Mouse (Mus musculus) midbrain, embryonic 14.5 days (tissue): ENCODE measurements around the gene Esyt2. TPM values are rescaled to one million over a fixed set of nuclear protein-coding genes. Genes with fewer than 3 reads are reported as not detected.

Source experiments
- ATAC-seq: fragments of 200-750 bp; cut with Nextera tagmentation; 2 replicates; pipeline ENCODE4 v1.8.0; 2017; ENCODE audit warnings: moderate number of reproducible peaks, moderate library complexity; ENCODE audit not compliant: low FRiP score, low TSS enrichment
- DNase-seq: peaks from one replicate; pipeline ENCODE4 v3.0.0-alpha.2; 2015
- H3K27ac ChIP-seq: fragments of 300-500 bp; sonication (generic); replicated peaks from 2 replicates; pipeline ENCODE4 v1.5.1; 2014; ENCODE audit warnings: mild to moderate bottlenecking, low read depth, low read length, moderate library complexity
- H3K27me3 ChIP-seq: fragments of 300-500 bp; sonication (generic); 2 replicates; pipeline ENCODE4 v1.6.1; 2014; ENCODE audit warnings: low read length, control low read depth, mixed read lengths; ENCODE audit not compliant: control insufficient read depth, insufficient read depth
- H3K36me3 ChIP-seq: fragments of 300-500 bp; sonication (generic); 2 replicates; pipeline ENCODE4 v1.6.1; 2014; ENCODE audit warnings: low read length, control low read depth; ENCODE audit not compliant: control insufficient read depth, insufficient read depth
- H3K4me1 ChIP-seq: fragments of 300-500 bp; sonication (generic); 2 replicates; pipeline ENCODE4 v1.6.1; 2014; ENCODE audit warnings: mild to moderate bottlenecking, antibody characterized with exemption, low read length, control low read depth; ENCODE audit not compliant: control insufficient read depth, insufficient read depth
- H3K4me2 ChIP-seq: fragments of 300-500 bp; sonication (generic); 2 replicates; pipeline ENCODE4 v1.6.1; 2014; ENCODE audit warnings: mild to moderate bottlenecking, low read length, moderate library complexity
- H3K4me3 ChIP-seq: fragments of 300-500 bp; sonication (generic); replicated peaks from 2 replicates; pipeline ENCODE4 v1.5.1; 2014; ENCODE audit warnings: low read depth, low read length
- H3K9ac ChIP-seq: fragments of 300-500 bp; sonication (generic); replicated peaks from 2 replicates; pipeline ENCODE4 v1.6.1; 2014; ENCODE audit warnings: mild to moderate bottlenecking, low read length, moderate library complexity
- H3K9me3 ChIP-seq: fragments of 300-500 bp; sonication (generic); 2 replicates; pipeline ENCODE4 v1.6.1; 2016; ENCODE audit warnings: low read length, control low read depth, mixed read lengths; ENCODE audit not compliant: control insufficient read depth
- WGBS: fragments of 180-500 bp; shearing (Covaris S2); extraction: QIAGEN DNeasy Blood & Tissue Kit; methylation state at CpG from one replicate; pipeline ENCODE4 v1.1.7; 2014; 5-methylcytosine and 5-hydroxymethylcytosine counted together
- polyA plus RNA-seq: library from polyadenylated mRNA; unstranded; fragments of >200 nt; fragmentation: Nextera tagmentation; extraction: Ambion mirVana; gene quantifications from 2 replicates; pipeline ENCODE4 v1.2.1, GENCODE M21; 2014

The Esyt2 gene
- polyA plus RNA-seq, 1 experiment from 2014 or later = 18.5 TPM

DNA sequence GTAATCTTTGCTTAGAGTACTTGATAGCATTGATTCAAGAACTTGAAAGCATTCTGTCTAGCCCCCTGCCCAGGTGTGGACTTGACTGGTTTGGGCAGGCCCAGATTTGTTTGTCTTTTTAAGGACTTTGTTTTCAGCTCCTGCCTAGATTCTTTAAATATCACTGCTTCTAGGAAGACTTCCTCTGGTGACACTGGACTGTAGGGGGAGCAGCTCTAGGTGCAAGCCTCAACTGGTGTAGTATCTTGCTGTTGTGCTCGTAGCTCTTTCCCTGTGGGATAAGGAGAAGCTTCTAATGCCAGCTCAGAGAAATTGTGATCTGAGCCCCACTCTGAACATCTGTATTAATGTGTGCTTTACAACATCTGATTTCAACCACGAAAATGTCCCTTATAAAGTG is 113.3 kb downstream of the Esyt2 start:
- H3K4me1 ChIP-seq = no peaks in the 10 kb centered on the region
- H3K36me3 ChIP-seq = no peaks in the 10 kb centered on the region
- no peak overlapping the region for H3K9ac ChIP-seq
- H3K4me2 ChIP-seq = no peak overlapping the region
- H3K27ac ChIP-seq = no peak overlapping the region
- H3K4me3 ChIP-seq = no peak overlapping the region
- DNase-seq (no peak), ATAC-seq (no peak)
- no peaks in the 10 kb centered on the region for H3K9me3 ChIP-seq
- 80% methylated on average over 2 of the region's 2 CpGs for whole genome bisulfite sequencing
- H3K27me3 ChIP-seq = no peaks in the 10 kb centered on the region

DNA sequence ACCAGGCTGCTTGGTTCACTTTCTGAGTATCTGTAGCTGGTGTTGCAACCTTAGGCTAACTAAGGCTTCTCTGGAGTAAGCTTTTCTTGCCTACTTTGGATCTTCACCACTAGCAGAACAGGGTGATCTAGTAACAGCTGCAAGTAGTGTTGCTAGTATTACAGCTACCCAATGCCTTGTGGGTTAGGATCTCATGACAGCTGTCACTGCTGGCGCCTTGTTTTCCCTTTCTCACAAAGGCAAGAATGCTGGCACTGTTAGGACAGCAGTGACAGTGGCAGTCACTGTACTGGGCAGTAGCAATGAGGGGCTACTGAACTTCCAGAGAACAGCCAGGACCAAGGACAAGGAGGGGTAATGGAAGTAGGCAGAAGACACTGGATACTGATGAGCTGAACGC is 114.3 kb downstream of the Esyt2 start:
- Histone ChIP-seq H3K9me3 (no peaks in the 10 kb centered on the region), H3K4me2 (no peak overlapping the region), H3K27ac (no peak overlapping the region), H3K36me3 (no peaks in the 10 kb centered on the region), H3K27me3 (no peaks in the 10 kb centered on the region), H3K4me1 (no peaks in the 10 kb centered on the region), H3K4me3 (no peak overlapping the region), H3K9ac (no peak overlapping the region)
- DNase-seq (no peak), ATAC-seq (no peak)
- WGBS = 92% methylated on average over 2 of the region's 2 CpGs

DNA sequence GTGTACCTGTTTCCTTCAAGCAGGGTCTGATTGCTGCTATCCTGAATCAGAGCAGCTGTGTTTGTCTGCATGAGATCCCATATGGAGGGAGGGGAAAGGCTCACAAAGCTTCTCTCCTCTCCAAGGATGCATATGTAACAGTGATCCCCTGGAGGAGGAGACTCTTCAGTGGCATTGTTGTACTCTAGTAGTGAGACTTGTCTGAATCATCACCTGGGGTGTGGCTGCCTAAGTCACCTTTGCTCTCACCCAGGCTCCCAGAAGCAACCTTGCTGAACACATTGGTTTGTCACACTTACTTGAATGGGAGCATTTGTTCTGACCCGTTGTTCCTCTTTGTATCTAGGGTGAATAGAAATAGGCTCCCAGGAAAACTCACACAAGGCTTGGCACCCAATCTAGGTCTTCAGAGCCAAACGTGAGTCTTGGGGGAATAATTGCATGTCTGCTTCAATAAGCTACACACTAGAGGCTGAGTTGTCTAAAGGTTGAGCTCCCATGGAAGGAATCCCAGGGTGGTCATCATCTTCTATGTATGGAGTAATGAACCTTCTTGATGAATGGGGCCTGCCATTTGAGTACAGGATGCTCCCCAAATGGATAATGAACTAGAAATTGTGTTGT is 115.2 kb downstream of the Esyt2 start:
- Histone ChIP-seq H3K4me1 (no peaks in the 10 kb centered on the region), H3K4me3 (no peak overlapping the region), H3K36me3 (no peaks in the 10 kb centered on the region), H3K9me3 (no peaks in the 10 kb centered on the region), H3K27me3 (no peaks in the 10 kb centered on the region), H3K9ac (no peak overlapping the region), H3K27ac (no peak overlapping the region), H3K4me2 (no peak overlapping the region)
- ATAC-seq = no peak
- no peak for DNase-seq
- 76% methylated on average over 2 of the region's 2 CpGs for WGBS

DNA sequence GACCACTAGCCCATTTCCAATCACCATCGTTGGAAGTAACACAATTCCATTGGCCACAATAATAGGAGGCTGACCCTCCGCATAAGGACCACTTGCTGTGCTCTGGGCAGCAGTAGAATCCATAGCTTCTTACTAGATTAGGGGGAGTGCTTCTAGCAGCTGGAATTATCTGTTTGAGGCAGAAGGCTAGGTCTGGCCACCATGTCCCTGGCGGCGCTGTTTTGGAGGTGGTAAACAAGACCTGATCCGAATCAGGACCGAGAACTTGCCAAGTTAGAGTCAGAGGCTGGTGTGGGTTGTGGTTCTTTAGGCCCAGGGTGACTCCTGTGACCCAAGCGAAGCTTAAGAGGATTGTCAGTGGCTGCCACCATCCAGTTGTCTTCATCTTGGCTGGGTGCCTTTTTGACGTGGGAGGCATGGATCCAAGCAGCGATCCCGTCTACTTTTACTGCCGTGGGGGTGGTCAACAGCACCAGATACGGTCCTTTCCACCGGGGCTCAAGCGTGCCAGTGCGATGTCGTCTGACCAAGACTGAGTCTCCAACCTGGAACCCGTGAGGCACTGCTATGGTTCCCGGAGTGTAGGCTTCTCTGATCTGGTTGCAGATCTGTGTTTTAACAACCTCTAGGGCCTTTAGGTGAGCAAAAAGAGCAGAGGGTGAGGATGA is 123.2 kb downstream of the Esyt2 start:
- Histone ChIP-seq H3K4me3 (peak overlapping the region; percentile 71), H3K27me3 (no peaks in the 10 kb centered on the region), H3K9ac (peak overlapping the region; percentile 45; the same call in 1 of the 2 replicates), H3K36me3 (no peaks in the 10 kb centered on the region), H3K27ac (peak overlapping the region; percentile 20; the same call in 1 of the 2 replicates), H3K4me1 (peaks cover 6% of the 10 kb centered on the region), H3K4me2 (peak overlapping the region; percentile 93), H3K9me3 (peaks cover 20% of the 10 kb centered on the region)
- WGBS = 97% methylated on average over 18 of the region's 18 CpGs
- DNase-seq (no peak), ATAC-seq (no peak)

DNA sequence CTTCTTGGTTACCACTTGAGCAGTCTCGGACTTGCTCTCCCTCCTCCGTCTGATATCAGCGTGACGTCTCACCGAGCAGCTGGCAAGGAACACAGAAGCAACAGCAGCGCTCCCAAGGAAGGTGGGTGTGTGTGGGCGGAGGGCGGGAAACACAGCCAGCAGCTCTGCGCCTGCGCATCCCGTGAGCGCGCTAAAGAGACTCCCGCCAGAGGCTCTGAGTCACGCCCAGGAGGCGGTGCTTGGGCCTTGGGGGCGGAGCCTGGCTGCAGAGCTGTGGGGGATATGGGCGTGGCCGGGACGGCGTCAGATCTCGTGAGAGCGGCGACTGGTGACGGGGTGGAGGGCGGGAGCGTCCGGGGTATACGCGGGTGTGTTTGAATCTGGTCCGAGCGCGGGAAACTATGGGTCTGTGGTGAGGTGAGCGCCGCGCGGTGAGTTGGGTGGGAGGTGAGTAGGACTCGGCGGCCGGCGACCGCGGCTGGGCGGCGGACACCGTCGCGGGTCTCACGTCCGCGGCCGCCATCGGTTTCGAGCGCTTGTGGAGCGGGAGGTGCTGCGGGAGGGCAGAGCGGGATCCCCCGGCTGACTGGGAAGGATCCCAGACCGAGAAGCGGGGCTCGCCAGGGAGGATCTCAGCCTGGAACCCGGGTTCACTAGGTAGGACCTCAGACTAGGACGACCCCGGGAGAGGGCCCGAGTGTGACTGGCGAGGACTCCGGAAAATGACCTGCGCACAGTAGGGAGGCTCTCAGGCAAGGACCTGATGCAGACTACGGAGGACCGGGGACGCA is 124.2 kb downstream of the Esyt2 start, which contains the start of gene Ncapg2:
TSS of gene Ncapg2 (plus strand) at position 358 of the 791 bp plus-strand sequence.
- Histone ChIP-seq H3K9ac (peak within 1 kb of the TSS; percentile 61), H3K4me1 (peaks cover 6% of the 10 kb centered on the region), H3K4me3 (peak within 1 kb of the TSS; percentile 71), H3K4me2 (peak within 1 kb of the TSS; percentile 93), H3K9me3 (peaks cover 20% of the 10 kb centered on the region), H3K36me3 (no peaks in the 10 kb centered on the region), H3K27ac (peak within 1 kb of the TSS; percentile 20; the same call in 1 of the 2 replicates), H3K27me3 (no peaks in the 10 kb centered on the region)
- ATAC-seq = peak; percentile 98
- WGBS = under 1% methylated on average over 72 of the region's 72 CpGs
- DNase-seq = peak; percentile 100

DNA sequence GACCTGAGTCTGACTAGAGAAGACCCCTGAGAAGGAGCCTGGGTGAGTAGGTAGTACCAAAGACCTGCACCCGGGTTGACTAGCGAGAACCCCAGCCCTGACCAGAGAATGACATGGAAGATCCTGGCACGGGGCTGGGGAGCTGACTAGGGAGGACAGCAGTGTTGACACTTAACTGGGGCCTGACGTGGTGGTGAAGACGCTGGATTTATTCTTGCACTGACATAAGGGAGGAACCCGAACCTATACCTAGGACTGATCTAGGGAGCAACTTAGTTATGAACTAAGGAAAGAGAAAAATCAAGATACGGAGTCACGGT is 124.8 kb downstream of the Esyt2 start:
- WGBS = 17% methylated on average over 8 of the region's 8 CpGs
- Histone ChIP-seq H3K4me2 (peak overlapping the region; percentile 93), H3K4me3 (peak overlapping the region; percentile 71), H3K4me1 (peaks cover 6% of the 10 kb centered on the region), H3K9me3 (peaks cover 20% of the 10 kb centered on the region), H3K36me3 (no peaks in the 10 kb centered on the region), H3K27ac (no peak overlapping the region), H3K9ac (peak overlapping the region; percentile 61), H3K27me3 (no peaks in the 10 kb centered on the region)
- ATAC-seq (no peak), DNase-seq (peak; percentile 11)

DNA sequence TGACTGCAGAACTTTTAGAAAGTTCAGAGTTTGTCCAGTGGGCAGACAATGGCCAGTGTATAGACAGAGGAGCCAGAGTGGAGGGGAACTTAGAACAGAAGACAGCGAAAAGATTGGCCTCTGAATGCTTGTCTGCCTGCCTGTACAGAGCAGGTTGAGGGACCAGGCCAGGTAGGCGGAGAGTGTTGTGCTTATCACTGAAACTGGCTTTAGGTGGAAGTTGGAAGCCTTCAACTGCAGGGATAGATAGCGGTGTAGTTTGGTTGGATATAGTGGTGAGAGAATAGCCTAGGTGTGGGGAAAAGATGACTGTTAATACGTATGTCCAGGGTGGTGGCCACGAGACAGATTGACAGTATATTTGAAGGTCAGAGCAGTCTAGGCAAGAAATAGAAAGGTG is 126.9 kb downstream of the Esyt2 start:
- ATAC-seq (no peak), DNase-seq (no peak)
- no peak overlapping the region for H3K4me2 ChIP-seq
- no peak overlapping the region for H3K4me3 ChIP-seq
- WGBS = 95% methylated on average over 5 of the region's 5 CpGs
- H3K9ac ChIP-seq = no peak overlapping the region
- H3K27me3 ChIP-seq = no peaks in the 10 kb centered on the region
- H3K9me3 ChIP-seq = peaks cover 10% of the 10 kb centered on the region
- H3K27ac ChIP-seq = no peak overlapping the region
- H3K36me3 ChIP-seq = no peaks in the 10 kb centered on the region
- peaks cover 6% of the 10 kb centered on the region for H3K4me1 ChIP-seq

DNA sequence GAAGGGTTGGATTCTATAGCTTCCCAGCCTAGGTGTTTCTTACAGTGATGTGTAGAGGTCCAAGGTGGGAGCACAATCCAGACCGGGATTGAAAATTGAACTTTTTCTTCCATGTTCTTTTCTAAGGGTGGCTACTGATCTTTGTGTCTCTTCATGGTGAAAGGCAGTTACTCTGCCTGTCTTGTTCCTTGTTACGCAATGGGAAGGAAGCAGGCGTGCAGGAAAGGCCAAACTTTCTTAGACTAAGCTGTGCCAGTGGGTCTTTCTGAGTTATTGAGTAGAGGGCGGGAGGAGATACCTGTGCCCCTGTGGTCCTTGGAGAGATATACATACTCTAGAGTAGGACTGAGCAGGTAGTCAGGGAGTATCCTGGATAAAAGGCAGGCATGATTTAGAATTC is 133.9 kb downstream of the Esyt2 start:
- Histone ChIP-seq H3K4me1 (no peaks in the 10 kb centered on the region), H3K9ac (no peak overlapping the region), H3K4me3 (no peak overlapping the region), H3K4me2 (no peak overlapping the region), H3K36me3 (peaks cover 7% of the 10 kb centered on the region), H3K9me3 (no peaks in the 10 kb centered on the region), H3K27me3 (no peaks in the 10 kb centered on the region), H3K27ac (no peak overlapping the region)
- DNase-seq = no peak
- ATAC-seq = no peak
- WGBS = 98% methylated on average over 4 of the region's 4 CpGs
